Mouse (Mus musculus) myocyte (in vitro differentiated cells): Measurements from ENCODE around the gene Rdm1. TPM values are rescaled to one million over a fixed set of nuclear protein-coding genes. Genes with fewer than 3 reads are reported as not detected.
A peak's percentile ranks its signal among the peaks of the same experiment; 100 is the strongest.
"Not testable (repeated sequence)": the region's sequence is repeated elsewhere in the genome, so short reads cannot be mapped to it uniquely, and the experiment has no call there.

Source experiments
- H3K27me3 ChIP-seq: one replicate; pipeline ENCODE4 v1.6.1; 2011; ENCODE audit not compliant: control insufficient read depth, insufficient read depth, insufficient read length
- H3K36me3 ChIP-seq: one replicate; pipeline ENCODE4 v1.6.1; 2011; ENCODE audit not compliant: control insufficient read depth, insufficient read depth
- H3K4me2 ChIP-seq: one replicate; pipeline ENCODE4 v1.6.1; 2011; ENCODE audit warnings: low read depth, control low read depth
- H3K4me3 ChIP-seq: one replicate; pipeline ENCODE4 v1.5.1; 2011; ENCODE audit warnings: mild to moderate bottlenecking, control low read depth, moderate library complexity
- H3K79me2 ChIP-seq: one replicate; pipeline ENCODE4 v1.6.1; 2011; ENCODE audit not compliant: control insufficient read depth, insufficient read depth
- H3ac ChIP-seq: one replicate; pipeline ENCODE4 v1.6.1; 2011; ENCODE audit not compliant: control insufficient read depth, insufficient read length
- CEBPB ChIP-seq: IDR thresholded peaks from 2 replicates; pipeline ENCODE4 v1.6.1; 2011; ENCODE audit warnings: mild to moderate bottlenecking, moderate library complexity; ENCODE audit not compliant: poor library complexity, insufficient read depth, severe bottlenecking
- E2F4 ChIP-seq: IDR thresholded peaks from one replicate; pipeline ENCODE4 v1.6.1; 2011; ENCODE audit warnings: mild to moderate bottlenecking, control low read depth, moderate library complexity; ENCODE audit not compliant: insufficient read depth
- MAX ChIP-seq: IDR thresholded peaks from one replicate; pipeline ENCODE4 v1.6.1; 2011; ENCODE audit warnings: low read depth, mild to moderate bottlenecking, control low read depth
- MYOD1 ChIP-seq, 3 experiments: IDR thresholded peaks; one replicate each; pipeline ENCODE4 v1.6.1; 2011; ENCODE audit warnings: control low read depth in 2 of 3, low read depth in 2 of 3, mild to moderate bottlenecking in 2 of 3, moderate library complexity in 1 of 3; ENCODE audit not compliant: insufficient read length in 2 of 3, control insufficient read depth in 1 of 3
- MYOG ChIP-seq, 3 experiments: IDR thresholded peaks; one replicate each; pipeline ENCODE4 v1.6.1; 2011; ENCODE audit warnings: control low read depth in 2 of 3, low read depth in 2 of 3, mild to moderate bottlenecking in 2 of 3; ENCODE audit not compliant: insufficient read length in 2 of 3, control insufficient read depth in 1 of 3, insufficient read depth in 1 of 3
- POLR2A ChIP-seq: IDR thresholded peaks from one replicate; pipeline ENCODE4 v1.6.1; 2011; ENCODE audit warnings: low read depth, mild to moderate bottlenecking, control low read depth, moderate library complexity; ENCODE audit not compliant: insufficient read length
- POLR2AphosphoS2 ChIP-seq: IDR thresholded peaks from one replicate; pipeline ENCODE4 v1.6.1; 2011; ENCODE audit warnings: low read depth, control low read depth; ENCODE audit not compliant: insufficient read length
- REST ChIP-seq: IDR thresholded peaks from one replicate; pipeline ENCODE4 v1.6.1; 2011; ENCODE audit warnings: mild to moderate bottlenecking, control low read depth, moderate library complexity; ENCODE audit not compliant: insufficient read depth, insufficient read length
- SRF ChIP-seq: IDR thresholded peaks from one replicate; pipeline ENCODE4 v1.6.1; 2011; ENCODE audit warnings: low read depth; ENCODE audit not compliant: control insufficient read depth, insufficient read length
- TCF12 ChIP-seq: IDR thresholded peaks from one replicate; pipeline ENCODE4 v1.6.1; 2011; ENCODE audit warnings: mild to moderate bottlenecking, control low read depth; ENCODE audit not compliant: poor library complexity, insufficient read depth, severe bottlenecking
- TCF3 ChIP-seq: IDR thresholded peaks from one replicate; pipeline ENCODE4 v1.6.1; 2011; ENCODE audit warnings: low read depth, control low read depth; ENCODE audit not compliant: insufficient read length
- USF1 ChIP-seq: IDR thresholded peaks from one replicate; pipeline ENCODE4 v1.6.1; 2011; ENCODE audit warnings: low read depth, mild to moderate bottlenecking, control low read depth, moderate library complexity
- polyA plus RNA-seq: library from polyadenylated mRNA; unstranded; fragments of >200 nt; fragmentation: generic; extraction: Trizol; gene quantifications from one replicate; pipeline ENCODE4 v1.2.1, GENCODE M21; 2012; ENCODE audit warnings: missing spikeins

The Rdm1 gene
- polyA plus RNA-seq, 1 experiment = 8.5 TPM

DNA sequence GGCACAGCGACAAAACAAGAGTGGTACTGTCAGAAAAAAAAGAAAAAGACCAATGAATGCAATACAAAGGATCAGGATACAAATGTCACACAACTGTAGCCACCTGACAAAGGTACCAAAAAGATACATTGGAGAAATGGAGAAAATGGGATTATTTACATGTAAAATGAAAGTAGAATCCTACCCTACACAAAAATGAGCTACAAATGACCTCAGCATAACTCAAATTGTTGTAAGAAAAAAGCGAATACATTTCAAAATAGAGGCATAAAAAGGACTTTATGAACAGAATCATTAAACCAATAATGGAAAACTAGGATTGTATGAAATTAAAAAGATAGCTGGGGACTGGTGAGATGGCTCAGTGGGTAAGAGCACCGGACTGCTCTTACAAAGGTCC is 17.6 kb downstream of the Rdm1 start:
- H3K36me3 ChIP-seq = no peaks in the 10 kb centered on the region
- no peaks in the 10 kb centered on the region for H3K79me2 ChIP-seq
- no peak overlapping the region for H3K4me2 ChIP-seq
- TF ChIP-seq MAX = no peak
- no peak overlapping the region for H3K4me3 ChIP-seq
- H3K27me3 ChIP-seq = no peaks in the 10 kb centered on the region
- no peak overlapping the region for H3ac ChIP-seq

DNA sequence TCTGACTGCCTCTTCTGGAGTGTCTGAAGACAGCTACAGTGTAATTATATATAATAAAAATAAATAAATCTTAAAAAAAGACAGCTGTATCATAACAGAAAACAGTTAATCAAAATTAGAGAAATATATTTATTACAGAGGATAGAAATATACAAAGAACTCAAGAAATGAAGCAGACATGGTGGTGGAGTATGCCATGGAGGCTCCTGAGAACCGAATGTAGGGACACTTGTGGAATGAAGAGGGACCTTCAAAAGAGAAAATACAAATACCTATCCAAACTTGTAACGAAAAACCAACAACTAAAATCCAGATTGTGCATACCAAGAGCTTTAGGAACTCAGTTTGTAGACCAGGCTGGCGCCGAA is 18.0 kb downstream of the Rdm1 start:
- not testable (repeated sequence) for H3K36me3 ChIP-seq, H3K4me3 ChIP-seq

DNA sequence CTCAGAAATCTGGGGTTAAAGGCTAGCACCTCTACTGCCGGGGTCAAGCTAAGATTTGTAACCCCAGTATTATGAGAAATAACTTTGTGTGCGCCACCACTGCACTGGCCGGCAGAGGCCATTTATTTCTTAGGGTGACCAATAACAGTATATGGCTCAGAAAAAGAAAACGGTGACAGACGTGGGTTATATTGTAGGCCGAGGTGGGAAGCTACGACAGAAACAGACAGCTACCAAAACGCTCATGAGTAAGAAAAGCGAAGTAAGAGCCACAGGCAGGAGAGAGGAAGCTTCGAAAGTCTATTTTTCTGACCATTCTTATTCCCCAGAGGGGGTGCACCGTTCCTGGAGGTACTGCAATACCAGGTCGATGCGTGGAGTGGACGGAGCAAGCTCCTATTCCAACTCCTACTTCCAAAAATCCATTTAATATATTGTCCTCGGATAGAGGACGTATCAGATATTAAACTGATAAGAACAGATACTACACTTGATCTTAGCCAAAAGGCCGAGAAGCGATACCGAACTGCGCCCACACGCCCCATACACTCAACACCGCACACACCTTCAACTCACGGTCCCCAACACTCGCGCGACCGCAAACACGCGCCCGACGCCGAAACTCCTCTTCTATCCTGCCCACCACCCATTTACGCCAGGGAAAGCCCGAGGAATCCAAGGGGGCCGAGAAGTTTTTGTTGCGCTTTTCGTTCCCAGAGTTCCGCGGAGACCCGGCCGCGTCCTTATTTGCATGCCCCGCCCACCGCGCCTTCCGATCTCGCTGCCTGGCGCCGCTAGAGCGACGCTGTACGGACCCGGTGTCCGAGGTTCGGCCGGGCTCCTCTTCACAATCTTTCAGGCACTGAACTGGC is 18.7 kb downstream of the Rdm1 start:
- H3ac ChIP-seq, H3K27me3 ChIP-seq, H3K79me2 ChIP-seq, H3K4me2 ChIP-seq, H3K36me3 ChIP-seq, H3K4me3 ChIP-seq: not testable (repeated sequence)

More for the DNA sequence above, 18.0 kb downstream of the Rdm1 start:
- not testable (repeated sequence) for H3K79me2 ChIP-seq, H3ac ChIP-seq, H3K4me2 ChIP-seq, H3K27me3 ChIP-seq

DNA sequence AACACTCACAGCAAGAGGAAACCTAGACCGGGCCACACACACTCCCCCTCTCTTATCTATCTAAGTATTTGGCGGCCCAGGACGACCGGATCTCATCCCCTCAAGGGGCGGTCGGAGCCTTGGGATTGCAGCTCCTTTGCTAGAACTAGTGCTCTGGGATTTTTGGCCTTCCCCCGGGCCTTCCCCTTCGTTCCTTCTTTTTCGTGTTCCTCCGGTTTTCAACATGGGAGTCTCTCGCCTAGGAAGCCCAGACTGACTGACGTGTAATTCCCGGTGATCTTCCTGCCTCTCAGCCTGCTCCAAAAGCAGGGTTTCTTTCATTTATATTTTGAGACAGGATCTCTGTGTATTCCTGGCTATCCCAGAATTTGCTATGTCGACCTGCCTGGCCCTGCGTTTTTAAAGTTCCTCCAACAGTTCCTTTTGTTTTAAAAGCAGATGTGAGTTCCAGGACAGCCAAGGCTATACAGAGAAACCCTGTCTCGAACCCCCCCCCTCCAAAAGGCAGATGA is 19.3 kb downstream of the Rdm1 start:
- not testable (repeated sequence) for H3K4me3 ChIP-seq

DNA sequence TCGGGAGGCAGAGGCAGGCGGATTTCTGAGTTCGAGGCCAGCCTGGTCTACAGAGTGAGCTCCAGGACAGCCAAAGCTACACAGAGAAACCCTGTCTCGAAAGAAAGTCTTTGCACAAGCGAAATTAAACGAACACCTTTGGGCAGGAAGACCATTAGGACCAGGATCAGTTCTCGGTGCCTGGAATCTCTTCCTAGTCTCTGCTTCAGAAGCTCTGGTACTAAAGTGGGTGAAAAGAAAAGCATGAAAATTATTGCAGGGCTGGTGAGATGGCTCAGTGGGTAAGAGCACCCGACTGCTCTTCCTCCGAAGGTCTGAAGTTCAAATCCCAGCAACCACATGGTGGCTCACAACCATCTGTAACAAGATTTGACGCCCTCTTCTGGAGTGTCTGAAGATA is 20.1 kb downstream of the Rdm1 start:
- not testable (repeated sequence) for H3K4me3 ChIP-seq, H3K27me3 ChIP-seq, H3K4me2 ChIP-seq, H3K79me2 ChIP-seq, H3K36me3 ChIP-seq, H3ac ChIP-seq

More for the DNA sequence above, 19.3 kb downstream of the Rdm1 start:
- H3ac ChIP-seq, H3K36me3 ChIP-seq, H3K27me3 ChIP-seq, H3K79me2 ChIP-seq: not testable (repeated sequence)
- H3K4me2 ChIP-seq = peak overlapping the region; percentile 51

DNA sequence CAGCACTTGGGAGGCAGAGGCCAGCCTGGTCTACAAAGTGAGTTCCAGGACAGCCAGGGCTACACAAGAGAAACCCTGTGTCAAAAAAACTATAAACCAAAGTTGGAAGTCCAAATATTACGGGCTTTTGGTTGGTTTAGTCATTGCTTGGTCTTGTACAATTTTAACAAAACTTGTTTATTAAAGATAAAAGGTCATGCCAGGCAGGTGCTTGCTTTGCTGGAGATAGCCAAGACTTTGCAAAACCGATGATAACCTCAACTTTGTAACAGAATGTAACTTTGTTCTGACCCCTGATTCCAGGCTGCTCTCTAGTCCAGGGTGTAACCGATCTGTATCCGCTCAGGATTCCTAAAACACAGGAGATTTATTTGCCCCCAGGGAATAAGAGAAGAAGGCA is 29.4 kb downstream of the Rdm1 start:
- Histone ChIP-seq H3K4me3 (no peak overlapping the region), H3K79me2 (no peaks in the 10 kb centered on the region), H3K36me3 (no peaks in the 10 kb centered on the region), H3ac (no peak overlapping the region), H3K27me3 (peaks cover 11% of the 10 kb centered on the region), H3K4me2 (no peak overlapping the region)
- TF ChIP-seq TCF3 (no peak), USF1 (no peak), E2F4 (no peak), MAX (no peak), SRF (no peak), TCF12 (no peak), REST (no peak), CEBPB (no peak), POLR2A (no peak), MYOG (IDR thresholded peaks at IDR 0.05; ENCODE audit: control insufficient read depth in 1 of 3, insufficient read depth in 1 of 3, insufficient read length in 2 of 3, low read depth in 2 of 3) (no peak), POLR2AphosphoS2 (no peak)

DNA sequence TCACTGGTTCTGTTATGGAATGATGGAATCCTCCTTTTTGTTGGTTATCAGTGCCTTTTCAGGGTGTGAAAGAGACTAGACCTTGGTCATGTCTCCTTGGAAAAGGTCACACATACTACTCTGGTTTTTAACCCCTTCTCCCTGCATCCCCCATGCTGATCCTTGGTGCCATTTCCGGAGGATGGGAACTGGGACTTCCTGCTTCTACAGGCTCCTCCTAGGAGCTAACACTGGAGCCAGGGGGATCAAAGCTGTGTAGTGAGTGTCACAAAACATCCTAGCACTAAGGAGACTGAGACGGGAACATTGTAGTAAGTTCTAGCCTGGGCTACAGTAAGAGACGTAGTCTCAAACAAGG is 30.5 kb downstream of the Rdm1 start:
- no peaks in the 10 kb centered on the region for H3K79me2 ChIP-seq
- TF ChIP-seq MYOD1 (IDR thresholded peaks at IDR 0.05; ENCODE audit: control insufficient read depth in 1 of 3, insufficient read length in 2 of 3, low read depth in 2 of 3) = no peak
- no peak for TF ChIP-seq POLR2AphosphoS2
- TF ChIP-seq MYOG (IDR thresholded peaks at IDR 0.05; ENCODE audit: control insufficient read depth in 1 of 3, insufficient read depth in 1 of 3, insufficient read length in 2 of 3, low read depth in 2 of 3) = no peak
- TF ChIP-seq TCF12 = no peak
- no peak for TF ChIP-seq USF1
- TF ChIP-seq E2F4 = no peak
- TF ChIP-seq POLR2A = no peak
- TF ChIP-seq REST = no peak
- TF ChIP-seq SRF = no peak
- no peak for TF ChIP-seq TCF3
- no peak for TF ChIP-seq MAX
- TF ChIP-seq CEBPB = no peak
- no peak overlapping the region for H3K4me3 ChIP-seq
- H3ac ChIP-seq = no peak overlapping the region
- peaks cover 11% of the 10 kb centered on the region for H3K27me3 ChIP-seq
- H3K36me3 ChIP-seq = no peaks in the 10 kb centered on the region
- H3K4me2 ChIP-seq = peak overlapping the region; percentile 78
